Mouse (Mus musculus) embryo, embryonic 10 days (tissue): ENCODE data around the gene Apc2.

Source experiments
- DNase-seq: peaks from one replicate; pipeline ENCODE4 v3.0.0-alpha.2; 2015; ENCODE audit warnings: low spot score

Apc2 gene

DNA sequence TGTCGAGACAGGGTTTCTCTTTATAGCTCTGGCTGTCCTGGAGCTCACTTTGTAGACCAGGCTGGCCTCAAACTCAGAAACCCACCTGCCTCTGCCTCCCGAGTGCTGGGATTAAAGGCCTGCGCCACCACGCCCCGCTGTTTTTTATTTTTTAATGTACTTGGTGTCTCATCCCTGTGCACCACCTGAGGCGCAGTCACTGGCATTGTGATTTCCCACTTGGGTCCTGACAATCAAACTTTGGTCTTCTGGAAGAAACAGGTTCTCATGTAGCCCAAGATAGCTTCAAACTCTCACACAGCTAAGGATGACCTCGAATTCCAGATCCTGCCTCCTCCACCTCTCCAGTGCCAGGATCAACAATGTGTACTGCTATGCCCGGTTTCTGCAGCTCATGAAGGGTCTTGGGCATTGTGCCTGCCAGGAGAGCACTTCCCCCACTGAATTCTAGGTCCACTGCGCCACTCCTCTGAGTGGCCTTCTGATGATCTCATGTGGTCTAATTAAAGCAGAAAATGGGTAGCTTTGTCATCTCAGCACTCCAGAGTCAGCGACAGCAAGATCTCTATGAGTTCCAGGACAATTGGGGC is 32.9 kb upstream of the Apc2 start:
- DNase-seq = no peak

DNA sequence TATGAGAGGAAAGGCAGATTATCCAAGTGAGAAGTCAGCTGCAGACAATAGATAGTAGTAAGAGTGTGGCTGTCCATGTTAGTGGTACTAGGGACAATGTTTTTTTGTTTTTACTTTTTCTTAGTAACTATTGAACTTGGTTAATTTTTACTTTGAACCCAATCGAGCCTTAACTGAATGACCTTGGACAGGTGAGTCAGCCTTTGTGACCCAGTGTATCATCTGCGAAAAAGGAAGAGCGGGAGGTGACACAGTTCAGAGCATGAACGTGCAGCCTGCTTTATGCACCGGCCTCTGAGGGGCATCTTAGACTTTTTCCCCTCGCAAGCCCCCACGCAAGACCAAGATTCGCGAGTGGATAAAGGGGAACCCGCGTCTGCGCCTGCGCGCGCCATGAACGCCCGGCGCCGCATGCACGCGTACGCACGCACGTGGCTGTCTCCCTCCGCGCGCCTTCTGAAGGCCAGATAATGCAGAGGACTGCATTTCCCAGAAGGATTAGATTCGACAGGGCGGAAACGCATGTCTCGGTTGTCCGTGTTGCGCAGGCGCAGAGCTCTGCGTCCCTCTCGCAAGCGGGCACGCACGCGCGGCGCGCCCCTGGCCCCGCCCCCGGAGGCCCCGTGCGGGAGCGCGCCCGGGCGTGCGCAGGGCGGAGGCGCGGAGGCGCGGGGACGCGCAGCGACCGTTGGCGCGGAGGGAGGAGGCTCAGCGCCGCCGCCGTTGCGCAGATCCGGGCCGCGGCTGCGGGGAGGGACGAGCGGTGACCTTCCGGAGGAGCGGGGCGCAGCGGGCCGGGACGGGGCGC is 31.2 kb upstream of the Apc2 start:
- peak; percentile 100 for DNase-seq

DNA sequence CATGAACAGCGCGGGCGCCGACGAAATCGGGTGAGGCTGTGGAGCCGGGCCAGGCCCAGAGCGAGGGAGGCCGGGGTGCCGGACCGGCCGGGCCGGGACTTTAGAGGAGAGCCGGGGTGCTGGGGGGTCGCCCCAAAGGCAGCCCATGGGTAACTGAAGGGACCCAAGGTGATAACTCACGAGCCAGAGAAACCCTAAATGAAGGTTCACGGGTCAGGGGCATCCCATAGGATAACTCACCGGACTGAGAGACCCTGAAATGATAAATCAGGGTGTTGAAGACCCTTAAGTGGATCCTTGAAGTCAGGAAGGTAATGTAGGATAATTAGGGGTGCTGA is 30.7 kb upstream of the Apc2 start:
- DNase-seq = no peak

DNA sequence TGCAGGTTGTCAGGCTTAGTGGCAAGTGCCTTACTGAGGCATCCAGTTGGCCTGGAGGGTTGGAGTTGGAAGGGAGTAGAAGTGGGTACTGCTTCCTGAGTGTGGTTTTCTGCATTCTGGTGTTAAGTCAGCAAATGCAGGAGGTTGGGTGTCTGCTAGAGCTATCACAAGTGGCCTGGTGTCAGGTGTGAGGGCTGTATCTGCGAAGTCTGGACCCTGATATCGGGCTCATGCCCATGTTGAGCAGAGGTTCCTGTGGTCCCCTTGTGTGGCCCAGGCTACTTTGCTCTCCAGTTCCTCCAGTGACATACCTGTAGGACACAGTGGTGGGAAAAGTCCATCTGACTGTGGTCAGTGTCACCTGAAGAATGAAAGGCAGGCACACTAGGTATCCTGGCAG is 25.7 kb upstream of the Apc2 start:
- DNase-seq = no peak

DNA sequence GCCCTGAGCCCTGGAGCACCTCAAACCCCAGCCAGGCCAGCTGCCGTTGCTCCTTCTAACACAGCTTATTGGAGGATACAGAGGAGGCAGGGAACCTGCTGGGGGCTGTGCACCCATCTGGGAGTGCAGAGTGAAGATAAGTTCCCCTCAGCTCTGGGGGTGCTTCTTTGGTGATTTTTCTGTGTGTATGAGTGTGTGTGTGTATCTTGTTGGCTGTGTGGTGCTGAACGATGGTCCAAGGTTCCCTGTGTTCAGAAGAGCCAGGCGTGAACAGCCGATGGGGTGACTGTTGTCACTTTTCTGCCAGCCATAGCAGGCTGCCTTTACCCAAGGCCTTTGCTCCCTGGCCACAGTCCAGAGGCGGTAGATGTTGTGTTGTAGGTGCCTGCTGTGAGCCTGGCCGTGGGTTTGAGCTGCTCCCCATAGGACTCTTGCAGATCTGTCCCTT is 25.0 kb upstream of the Apc2 start:
- no peak for DNase-seq

DNA sequence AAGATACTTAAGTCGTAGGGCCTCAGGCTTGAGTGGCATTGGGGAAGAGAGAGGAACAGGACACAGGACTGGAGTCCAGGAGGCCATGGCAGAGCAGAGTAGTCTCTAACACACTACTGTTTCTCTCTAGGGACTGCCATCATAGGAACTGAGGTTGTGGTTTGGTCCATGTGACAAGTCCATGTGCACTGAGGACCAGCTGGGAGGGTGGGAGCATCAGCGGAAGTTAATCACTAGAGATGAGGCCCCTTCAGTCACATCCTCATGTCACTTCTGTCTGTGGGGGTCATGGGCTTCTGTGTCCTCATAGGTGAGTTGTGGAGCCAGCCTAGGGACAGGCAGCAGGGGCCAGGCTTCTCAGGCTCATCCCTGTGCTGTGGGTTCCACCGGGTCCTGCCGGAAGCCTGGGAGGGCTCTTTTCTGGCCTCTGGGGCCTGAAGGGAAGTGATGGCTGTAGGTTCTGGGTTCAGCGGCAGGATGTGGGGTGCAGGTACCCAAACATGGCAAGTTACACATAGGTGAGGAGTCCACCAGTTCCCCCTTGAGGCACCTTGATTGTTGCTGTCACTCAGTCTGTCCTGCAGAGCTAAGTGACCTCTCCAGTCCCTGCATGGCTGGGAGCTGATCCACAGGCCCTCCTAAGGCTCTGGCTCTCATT is 24.5 kb upstream of the Apc2 start:
- no peak for DNase-seq

DNA sequence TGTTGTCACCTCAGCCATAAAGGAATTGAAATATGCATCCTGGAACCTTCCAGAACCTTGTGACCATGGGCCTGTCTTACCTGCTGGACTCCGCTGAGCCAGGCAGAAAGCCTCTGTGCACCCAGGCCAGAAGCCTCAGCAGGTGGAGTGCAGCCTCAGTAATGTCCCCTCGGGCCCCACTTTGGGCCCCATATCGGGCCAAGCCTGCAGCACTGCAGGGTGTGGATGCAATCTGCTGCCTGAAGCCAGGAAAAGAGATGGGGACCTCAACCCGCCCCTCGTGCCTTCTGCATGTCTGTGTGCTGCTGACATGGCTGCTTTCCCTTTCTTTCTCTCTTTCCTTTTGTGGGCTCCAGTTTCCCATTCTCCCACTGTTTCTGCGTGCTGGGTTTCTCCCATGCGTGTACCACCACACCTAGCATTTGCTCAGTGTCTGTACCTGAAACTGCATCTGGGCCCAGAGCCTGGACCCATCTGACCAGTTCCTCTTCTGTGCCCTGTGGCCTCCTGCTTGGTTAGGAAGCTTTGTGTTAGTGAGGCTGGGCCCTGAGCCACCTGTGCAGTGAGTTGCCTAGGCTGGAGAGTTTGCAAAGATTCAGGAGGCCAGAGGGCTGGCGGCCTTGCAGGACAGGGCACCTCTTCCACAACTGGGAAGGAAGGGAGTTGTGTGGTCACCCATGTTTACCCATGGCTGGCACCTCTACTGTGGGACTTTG is 23.7 kb upstream of the Apc2 start:
- DNase-seq = no peak

DNA sequence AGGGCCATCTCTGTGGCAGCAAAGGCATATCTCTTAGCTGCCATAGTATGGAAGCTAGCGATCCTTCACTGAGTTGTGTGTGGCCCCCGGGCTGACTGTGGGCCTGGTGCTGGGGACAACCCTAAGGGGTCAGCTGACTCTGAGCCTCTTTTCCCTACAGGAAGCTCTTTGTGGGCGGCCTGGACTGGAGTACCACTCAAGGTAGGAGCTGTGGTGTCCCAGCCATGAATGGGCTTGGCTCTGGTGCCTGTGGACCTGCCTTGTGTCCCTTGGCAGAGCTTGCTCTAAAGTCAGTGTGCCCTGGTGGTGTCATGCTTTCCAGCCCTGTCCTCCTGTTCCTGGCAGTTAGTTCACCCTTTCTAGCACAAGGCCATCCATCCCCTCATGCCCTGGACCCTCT is 21.9 kb upstream of the Apc2 start:
- DNase-seq = no peak

DNA sequence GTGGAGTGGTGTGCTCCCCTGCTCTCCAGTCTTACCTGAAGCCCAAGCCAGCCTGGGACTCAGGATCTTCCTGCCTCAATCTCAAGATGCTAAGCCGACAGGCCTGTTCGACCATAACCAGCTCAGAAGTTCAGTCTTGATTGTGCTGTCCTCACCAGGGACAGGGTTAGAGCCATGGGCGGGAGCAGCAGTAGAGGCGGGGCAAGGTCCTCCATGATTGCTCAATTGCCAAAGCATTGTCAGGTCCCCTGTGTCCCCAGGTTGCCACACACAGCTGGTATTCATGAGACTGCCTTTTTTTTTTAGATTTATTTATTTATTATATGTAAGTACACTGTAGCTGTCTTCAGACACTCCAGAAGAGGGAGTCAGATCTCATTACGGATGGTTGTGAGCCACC is 19.5 kb upstream of the Apc2 start:
- no peak for DNase-seq

DNA sequence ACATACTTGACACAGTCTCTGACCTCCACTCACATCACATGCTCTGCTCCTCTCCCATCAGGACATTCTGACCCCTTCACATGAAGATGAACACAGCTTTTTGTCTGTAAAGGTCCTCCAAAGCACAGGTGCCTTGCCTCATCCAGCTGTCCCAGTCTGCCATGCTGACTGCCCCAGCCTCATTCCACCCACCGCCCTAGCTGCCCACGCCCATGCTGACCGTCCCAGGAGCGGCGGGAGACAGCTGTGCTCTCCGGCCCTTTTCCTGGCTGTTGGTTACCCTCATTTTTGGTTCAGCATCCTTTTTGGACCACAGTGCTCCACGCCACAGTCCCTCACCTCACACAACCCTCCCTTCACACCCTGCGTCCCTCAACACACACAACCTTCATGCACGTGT is 17.4 kb upstream of the Apc2 start:
- no peak for DNase-seq

DNA sequence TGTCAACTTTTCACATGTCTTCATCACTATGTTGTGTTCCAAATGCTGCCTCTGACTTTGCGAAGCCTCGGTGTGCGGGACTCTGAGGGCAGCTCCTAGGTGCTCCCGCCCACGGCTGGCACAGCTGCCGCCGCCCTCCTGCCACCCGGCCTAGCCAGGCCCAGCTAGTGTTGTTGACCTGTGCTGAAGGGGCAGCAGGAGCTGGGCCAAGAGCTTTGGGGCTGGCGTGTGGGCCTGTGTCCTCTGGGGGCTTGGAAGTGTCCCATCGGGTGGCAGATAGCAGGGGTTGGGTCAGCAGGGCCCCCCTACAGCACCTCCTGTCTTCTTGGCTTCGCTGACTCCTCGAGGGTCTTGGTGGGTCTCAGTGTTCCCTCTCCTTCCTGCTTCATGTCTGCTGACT is 16.5 kb upstream of the Apc2 start:
- DNase-seq = no peak

DNA sequence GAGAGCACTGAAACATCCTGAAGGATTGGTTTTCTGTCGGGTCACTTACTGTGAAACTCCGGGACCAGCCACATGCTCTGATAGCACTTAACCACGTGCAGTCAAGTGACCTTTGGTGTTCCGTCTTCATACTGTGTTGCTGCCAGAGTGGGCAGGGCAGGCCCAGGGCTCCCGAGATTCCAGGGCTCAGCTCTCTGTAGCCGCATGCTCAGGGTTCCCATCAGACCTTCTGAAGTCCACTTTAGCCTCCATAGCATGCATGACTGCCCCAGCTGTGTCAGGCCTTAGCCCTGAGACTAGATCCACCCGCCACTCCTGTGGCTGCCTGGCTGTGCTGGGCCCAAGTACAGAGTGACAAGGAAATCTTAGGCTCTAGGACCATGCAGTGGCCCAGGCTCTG is 14.5 kb upstream of the Apc2 start:
- no peak for DNase-seq

DNA sequence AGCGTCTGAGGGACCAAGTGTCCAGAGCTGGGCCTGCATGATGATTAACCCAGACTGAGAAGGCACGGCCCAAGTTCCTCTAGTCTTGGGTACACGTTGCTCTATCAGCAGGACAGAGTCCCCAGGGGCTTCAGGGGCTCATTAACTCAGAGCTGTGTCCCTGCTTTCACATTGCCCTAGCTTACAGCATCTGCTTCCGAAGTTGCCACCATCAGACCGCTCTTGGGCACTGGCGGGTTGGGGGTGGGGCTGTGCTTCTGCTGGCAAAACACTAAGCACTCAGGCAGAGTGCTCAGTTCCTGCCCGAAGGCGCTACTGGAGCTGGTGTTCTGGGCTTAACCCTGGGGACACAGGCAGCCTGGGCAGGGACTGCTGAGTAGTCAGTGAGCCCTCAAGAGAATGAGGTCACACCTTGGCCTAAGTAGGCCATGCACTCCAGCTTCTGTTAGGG is 13.8 kb upstream of the Apc2 start:
- DNase-seq = no peak

DNA sequence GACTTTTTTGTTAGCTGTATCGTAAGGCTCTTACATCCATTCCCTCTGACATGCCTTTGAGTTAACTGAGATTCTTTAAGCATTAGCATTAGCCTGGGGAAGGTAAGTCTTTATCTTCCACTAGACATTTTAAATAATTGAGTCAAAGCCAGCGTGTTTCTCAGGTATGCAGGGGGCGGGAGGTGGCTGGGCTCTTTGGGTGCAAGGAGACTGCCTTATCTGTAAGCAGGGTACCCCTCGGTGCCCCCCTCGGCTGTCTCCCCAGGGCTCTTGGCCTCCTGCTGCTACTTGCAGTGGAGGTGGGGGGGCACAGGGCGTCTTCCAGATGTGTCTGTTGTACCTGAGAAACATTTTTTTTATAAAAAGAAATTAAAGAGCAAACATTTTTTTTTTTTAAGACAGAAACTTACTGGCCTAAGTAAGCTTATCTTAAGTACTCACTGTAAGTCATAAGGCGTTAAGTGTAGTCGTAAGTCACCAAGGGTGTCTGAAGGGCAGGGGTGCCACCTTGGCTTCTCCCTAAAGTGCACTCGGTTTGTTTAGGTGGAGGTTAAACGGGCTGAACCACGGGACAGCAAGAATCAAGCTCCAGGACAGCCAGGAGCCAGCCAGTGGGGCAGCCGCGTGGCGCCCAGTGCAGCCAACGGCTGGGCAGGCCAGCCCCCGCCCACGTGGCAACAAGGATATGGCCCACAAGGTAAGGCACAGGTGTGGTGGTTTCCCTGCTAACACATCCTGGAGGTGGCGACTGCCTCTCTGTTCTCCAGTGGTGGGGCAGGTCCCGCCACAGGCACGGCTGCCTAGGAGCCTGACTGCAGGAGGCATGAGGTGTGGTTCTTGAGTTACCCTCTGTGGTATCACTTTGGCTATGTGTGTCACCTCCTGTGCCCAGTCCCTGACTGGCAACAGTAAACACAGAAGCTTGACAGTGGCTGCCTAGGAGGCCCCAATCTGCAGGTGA is 13.0 kb upstream of the Apc2 start:
- DNase-seq = no peak

DNA sequence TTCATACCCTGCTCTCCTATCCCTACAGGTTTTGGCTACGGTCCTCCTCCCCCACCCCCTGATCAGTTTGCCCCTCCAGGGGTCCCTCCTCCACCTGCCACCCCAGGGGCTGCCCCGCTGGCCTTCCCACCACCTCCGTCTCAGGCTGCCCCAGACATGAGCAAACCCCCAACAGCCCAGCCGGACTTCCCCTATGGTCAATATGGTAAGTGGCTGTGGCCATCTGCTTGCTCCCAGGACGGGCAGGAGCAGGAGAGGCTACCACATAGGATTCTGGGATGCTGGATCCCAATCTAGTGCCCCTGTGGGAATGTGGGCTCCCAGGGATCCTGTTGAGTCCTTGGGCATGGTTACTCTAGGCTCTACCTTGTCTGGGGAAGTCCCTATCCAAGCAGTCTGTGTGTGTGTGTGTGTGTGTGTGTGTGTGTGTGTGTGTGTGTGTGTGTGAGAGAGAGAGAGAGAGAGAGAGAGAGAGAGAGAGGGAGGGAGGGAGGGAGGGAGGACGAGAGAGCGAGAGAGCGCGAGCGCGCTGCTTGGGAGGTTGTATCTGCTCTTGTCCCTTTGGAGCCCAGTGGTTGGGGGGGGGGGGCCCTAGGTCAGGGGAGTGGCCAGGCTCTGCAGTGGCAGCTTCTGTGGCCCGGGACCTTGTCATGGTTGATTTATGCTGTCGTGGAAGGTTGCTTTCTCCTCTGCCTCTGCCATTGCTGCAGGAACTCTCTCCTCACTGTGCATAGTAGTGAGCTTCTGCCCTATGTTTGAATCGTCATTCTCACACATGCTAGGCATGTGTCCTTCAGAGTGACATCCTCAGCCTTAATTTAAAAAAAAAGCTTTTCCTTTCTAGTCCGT is 10.3 kb upstream of the Apc2 start:
- no peak for DNase-seq

DNA sequence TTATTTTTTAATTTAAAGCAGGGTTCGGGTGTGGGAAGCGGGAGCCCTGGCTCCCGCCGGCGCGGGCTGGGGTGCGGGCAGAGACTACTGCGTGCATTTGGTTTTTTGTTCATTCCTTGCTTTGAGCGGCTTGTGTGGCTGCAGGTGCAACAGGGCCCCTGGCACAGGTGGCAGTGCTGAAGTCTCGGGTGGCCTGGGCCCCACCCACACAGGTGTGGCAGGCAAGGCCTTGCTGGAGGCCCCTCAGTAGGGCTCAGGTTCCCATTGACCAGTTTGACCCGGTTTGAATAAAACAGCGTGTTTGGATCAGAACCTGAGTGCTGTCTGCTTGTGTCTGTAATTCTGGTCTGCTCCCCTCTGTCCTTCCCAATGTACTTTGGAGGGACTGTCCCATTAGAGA is 7.7 kb upstream of the Apc2 start:
- DNase-seq = no peak

DNA sequence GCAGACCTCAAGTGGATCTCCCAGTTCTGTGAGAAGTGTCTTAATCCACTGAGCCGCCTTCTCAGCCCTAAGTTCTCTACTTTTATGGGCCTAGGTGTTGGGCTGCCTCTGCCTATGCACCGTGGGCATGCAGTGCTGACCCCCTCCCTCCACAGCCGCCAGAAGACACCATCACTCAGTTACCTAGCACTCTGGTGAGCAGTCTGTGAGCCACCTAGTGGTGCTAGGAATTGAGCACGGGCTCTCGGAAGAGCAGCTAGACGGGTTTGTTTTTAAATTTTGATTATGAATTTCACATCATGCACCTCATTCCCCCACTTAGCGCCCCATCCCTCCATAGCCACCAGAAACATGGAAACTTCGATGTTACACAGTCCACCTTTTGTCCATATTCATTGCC is 7.1 kb upstream of the Apc2 start:
- DNase-seq = no peak

DNA sequence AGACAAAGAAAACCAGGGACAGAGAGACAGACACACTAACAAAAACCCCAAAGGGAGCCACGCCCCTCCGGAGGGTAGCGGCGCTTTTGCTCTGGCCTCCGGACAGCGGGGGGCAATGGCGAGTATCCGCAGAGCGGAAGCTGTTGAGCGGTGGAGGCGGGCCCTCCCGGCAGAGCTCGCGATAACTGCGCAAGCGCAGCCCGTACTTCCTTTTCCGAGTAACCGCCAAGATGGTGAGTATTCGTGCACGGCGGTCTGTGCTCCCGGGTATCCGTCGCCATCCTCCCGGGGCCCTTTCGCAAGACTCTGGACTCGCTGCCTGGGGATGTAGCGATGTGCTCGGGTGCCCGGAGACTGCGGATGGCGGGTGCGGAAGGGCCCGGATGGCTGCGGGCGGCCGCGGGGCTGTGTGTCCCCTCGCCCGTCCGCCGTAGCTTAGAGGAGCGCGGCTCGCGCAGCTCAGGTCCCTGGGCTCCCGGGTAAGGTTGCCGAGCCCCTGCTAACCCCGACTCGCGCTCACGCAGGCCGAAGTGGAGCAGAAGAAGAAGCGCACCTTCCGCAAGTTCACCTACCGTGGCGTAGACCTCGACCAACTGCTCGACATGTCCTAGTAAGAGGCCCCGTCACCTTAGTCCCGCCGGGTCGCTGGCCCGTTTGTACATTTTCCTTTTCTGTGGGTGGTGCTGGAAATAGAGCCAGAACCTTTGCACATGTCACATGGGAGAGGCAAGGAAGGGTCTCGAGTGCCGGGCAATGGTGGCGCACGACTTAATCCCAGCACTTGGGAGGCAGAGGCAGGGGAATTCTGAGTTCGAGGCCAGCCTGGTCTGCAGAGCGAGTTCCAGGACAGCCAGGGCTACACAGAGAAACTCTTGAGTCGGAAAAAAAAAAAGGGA is 3.3 kb upstream of the Apc2 start, which contains the start of gene Rps15:
TSS of gene Rps15 (plus strand) at position 203 of the 896 bp plus-strand sequence.
- peak; percentile 98 for DNase-seq

DNA sequence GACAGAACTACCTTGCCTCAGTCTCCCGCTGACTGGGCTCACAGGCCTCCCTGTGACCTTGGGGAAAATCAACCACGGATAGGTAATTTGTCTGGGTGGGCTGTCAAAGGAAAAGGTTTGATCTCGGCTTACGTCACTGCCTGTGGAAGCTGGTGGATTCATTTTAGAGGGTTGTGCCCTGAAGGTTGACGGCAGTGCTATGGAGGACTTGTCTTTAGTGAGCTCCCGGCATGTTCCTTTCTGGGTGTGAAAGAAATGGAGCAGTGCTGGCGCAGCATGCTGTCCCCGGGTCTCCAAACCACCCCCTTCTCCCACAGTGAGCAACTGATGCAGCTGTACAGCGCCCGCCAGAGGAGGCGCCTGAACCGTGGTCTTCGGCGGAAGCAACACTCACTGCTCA is 2.5 kb upstream of the Apc2 start:
- DNase-seq = no peak

DNA sequence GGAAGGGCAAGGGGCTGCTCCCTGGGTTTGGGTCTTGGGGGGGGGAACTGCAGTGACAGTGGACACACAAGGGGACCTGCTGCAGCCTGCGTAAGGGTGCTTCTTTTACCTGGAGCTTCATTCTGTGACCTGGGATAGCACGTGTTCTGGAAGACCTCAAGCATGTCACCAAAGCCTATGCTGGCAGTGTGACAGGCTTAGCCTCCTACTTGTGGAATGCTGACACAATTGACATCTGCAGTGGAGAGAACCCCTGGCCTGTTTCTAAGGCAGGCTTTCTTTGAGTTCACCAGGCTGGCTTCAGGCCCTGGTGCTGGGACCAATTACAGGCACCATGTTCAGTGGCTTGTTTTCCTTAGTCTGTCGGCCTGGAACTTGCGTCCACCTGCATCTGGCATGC is 1.5 kb upstream of the Apc2 start:
- DNase-seq = no peak
